Mouse (Mus musculus) G1E (cell line): Measurements from ENCODE around the gene Gm14137. TPM values are rescaled to one million over a fixed set of nuclear protein-coding genes. Genes with fewer than 3 reads are reported as not detected.

Experiments
- ATAC-seq: 2 replicates; pipeline ENCODE4 v1.8.0; 2016; ENCODE audit warnings: mild to moderate bottlenecking; ENCODE audit not compliant: insufficient number of reproducible peaks, poor library complexity, low FRiP score, severe bottlenecking; ENCODE audit errors: extremely low read depth
- DNase-seq: peaks from one replicate; pipeline ENCODE4 v3.0.0; 2012; ENCODE audit warnings: low spot score
- H3K27me3 ChIP-seq: 2 replicates; pipeline ENCODE4 v1.6.1; 2012; ENCODE audit warnings: mild to moderate bottlenecking, low read length, inconsistent platforms; ENCODE audit not compliant: insufficient read depth
- H3K36me3 ChIP-seq: replicated peaks from 2 replicates; pipeline ENCODE3; 2012; ENCODE audit warnings: mild to moderate bottlenecking, inconsistent platforms
- H3K4me1 ChIP-seq: 2 replicates; pipeline ENCODE4 v1.6.1; 2012; ENCODE audit warnings: low read depth, low read length, inconsistent platforms, mixed read lengths; ENCODE audit not compliant: insufficient read depth
- H3K4me3 ChIP-seq: 2 replicates; pipeline ENCODE4 v1.5.1; 2012; ENCODE audit warnings: low read depth, mild to moderate bottlenecking, inconsistent platforms, low read length, moderate library complexity, mixed read lengths
- H3K9me3 ChIP-seq: replicated peaks from 2 replicates; pipeline ENCODE4 v1.6.1; 2012; ENCODE audit warnings: inconsistent platforms
- CTCF ChIP-seq: IDR thresholded peaks from 2 replicates; pipeline ENCODE4 v1.5.1; 2012; ENCODE audit warnings: low read depth, low read length, inconsistent platforms, mixed read lengths
- GATA1 ChIP-seq: IDR thresholded peaks from 2 replicates; pipeline ENCODE4 v1.6.1; 2012; ENCODE audit warnings: borderline replicate concordance, low read length, inconsistent platforms, mixed read lengths
- GATA2 ChIP-seq: IDR thresholded peaks from 2 replicates; pipeline ENCODE4 v1.6.1; 2012; ENCODE audit warnings: low read depth, low read length, inconsistent platforms, borderline replicate concordance
- POLR2AphosphoS5 ChIP-seq: IDR thresholded peaks from 2 replicates; pipeline ENCODE4 v1.6.1; 2012; ENCODE audit warnings: low read depth, low read length, inconsistent platforms; ENCODE audit not compliant: insufficient replicate concordance
- TAL1 ChIP-seq: conservative IDR thresholded peaks from 2 replicates; pipeline ENCODE4 v1.6.1; 2012; ENCODE audit warnings: low read depth, low read length, inconsistent platforms, mixed read lengths
- polyA plus RNA-seq: library from polyadenylated mRNA; stranded (reverse); fragments of >175 nt; gene quantifications from 2 replicates; pipeline ENCODE4 v1.2.3, GENCODE M21; 2012
- total RNA-seq, 2 experiments: library from RNA; stranded (forward) in 1 of 2; stranded (reverse) in 1 of 2; fragments of 200-1000 nt in 1 of 2; fragments of >200 nt in 1 of 2; fragmentation: Nextera tagmentation in 1 of 2; gene quantifications; 2 replicates each; pipeline ENCODE4 v1.2.3; 2014 to 2017

The Gm14137 gene
- total and polyA plus RNA-seq, 3 experiments: 0.02 to 0.16 TPM; not detected in 1

DNA sequence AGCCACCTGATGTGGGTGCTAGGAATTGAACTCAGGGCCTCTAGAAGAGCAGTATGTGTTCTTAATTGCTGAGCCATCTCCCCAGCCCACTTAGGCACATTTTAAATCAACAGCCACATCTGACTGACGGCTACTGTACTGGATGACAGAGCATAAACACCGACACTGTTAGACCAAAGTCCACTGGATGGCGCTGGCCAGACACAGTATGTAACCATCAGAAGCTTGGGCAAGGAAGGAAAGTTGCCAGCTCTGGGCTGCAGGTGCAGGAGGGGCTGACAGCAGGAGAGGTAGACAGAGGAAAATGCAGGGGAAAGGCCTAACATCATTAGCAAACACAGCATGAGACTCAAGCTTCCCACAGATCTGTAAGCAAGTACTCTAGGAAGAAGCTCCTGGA is 2.5 kb downstream of the Gm14137 start:
- Histone ChIP-seq H3K4me1 (peaks cover 27% of the 10 kb centered on the region), H3K4me3 (no peak overlapping the region), H3K9me3 (no peaks in the 10 kb centered on the region), H3K36me3 (peaks cover 82% of the 10 kb centered on the region), H3K27me3 (no peaks in the 10 kb centered on the region)
- no peak for DNase-seq
- no peak for ATAC-seq
- TF ChIP-seq POLR2AphosphoS5: no peak
- no peak for TF ChIP-seq GATA1
- TF ChIP-seq CTCF: no peak
- TF ChIP-seq GATA2: no peak
- TF ChIP-seq TAL1: no peak

DNA sequence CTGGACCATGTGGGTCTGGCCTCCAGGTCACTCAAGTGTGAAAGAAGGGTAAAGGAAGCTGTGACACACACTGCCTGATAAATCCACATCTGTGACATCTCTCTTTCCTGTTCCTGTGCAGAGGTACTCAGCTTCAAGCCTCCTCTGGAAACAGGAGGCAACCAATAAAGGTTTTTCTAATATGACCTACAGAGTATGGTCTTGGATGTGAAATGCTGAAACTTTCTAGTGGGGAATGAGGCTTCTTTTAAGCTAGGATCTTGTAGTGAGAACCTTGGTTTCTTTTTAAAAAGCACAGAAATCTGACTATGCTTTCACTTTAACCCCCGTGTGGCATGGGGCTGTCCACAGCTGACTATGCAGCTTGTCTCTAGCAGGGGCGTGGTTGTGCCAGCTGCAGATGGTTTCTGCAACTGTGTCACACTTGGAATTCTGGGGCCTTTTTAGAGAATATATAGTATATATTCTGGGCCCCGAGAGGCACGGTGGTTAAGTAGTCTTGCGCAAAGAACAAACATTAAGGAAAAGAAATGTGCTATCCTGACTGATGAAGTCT is 3.2 kb downstream of the Gm14137 start:
- no peaks in the 10 kb centered on the region for H3K27me3 ChIP-seq
- TF ChIP-seq CTCF: no peak
- DNase-seq (no peak), ATAC-seq (no peak)
- H3K36me3 ChIP-seq: peaks cover 80% of the 10 kb centered on the region
- H3K9me3 ChIP-seq: no peaks in the 10 kb centered on the region
- H3K4me1 ChIP-seq: peaks cover 20% of the 10 kb centered on the region
- H3K4me3 ChIP-seq: no peak overlapping the region

GRCm38 (mm10) chr2:119182914-119183313 is 8.6 kb downstream of the Gm14137 start:
- Histone ChIP-seq H3K4me1 (no peaks in the 10 kb centered on the region), H3K27me3 (no peaks in the 10 kb centered on the region), H3K4me3 (no peak overlapping the region), H3K9me3 (no peaks in the 10 kb centered on the region), H3K36me3 (peaks cover 80% of the 10 kb centered on the region)
- DNase-seq (no peak), ATAC-seq (no peak)
- TF ChIP-seq CTCF (no peak), GATA1 (no peak), POLR2AphosphoS5 (no peak), TAL1 (no peak), GATA2 (no peak)

DNA sequence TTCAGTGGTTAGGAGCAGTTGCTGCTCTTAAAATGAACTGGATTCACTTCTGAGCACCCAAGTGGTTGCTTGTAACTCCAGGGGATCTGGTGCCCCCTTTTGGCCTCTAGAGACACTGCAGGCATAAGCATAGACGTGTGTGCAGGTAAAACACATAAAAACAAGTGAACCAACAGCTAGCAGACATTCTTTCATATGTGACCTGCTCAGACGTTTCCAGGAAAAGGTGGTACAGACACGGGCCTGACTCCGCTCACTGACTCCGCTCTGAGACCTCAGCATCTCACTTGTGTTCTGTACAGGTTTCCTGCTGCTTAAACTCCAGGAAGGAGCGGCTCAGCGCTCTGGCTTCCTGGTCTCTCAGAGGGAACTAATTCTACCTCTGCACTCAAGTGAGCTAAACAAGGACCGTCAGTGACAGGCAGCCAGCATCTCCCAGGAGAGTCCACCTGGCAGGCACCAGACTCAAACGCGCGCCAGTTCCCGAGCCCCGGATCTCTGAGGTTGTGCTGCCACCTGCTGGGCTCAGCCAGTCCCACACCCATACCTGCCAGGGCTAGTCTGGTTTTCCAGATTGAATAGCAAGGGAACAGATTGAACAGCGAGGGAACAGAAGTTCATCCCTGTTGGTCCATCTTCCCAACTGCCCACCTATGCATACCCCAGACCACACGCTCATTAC is 14.9 kb downstream of the Gm14137 start:
- ATAC-seq: peak; percentile 57

GRCm38 (mm10) chr2:119190969-119191368 is 16.7 kb downstream of the Gm14137 start:
- Histone ChIP-seq H3K36me3 (peaks cover 16% of the 10 kb centered on the region), H3K27me3 (no peaks in the 10 kb centered on the region), H3K4me3 (no peak overlapping the region), H3K4me1 (peaks cover 26% of the 10 kb centered on the region), H3K9me3 (no peaks in the 10 kb centered on the region)
- ATAC-seq (no peak), DNase-seq (no peak)
- TF ChIP-seq CTCF (no peak), GATA1 (no peak), POLR2AphosphoS5 (no peak), GATA2 (no peak), TAL1 (no peak)

More for the DNA sequence above, 14.9 kb downstream of the Gm14137 start:
- TF ChIP-seq CTCF (peak; percentile 79), POLR2AphosphoS5 (no peak)
- Histone ChIP-seq H3K4me3 (peak overlapping the region; percentile 66; the same call in 1 of the 2 replicates), H3K27me3 (no peaks in the 10 kb centered on the region), H3K36me3 (peaks cover 33% of the 10 kb centered on the region), H3K9me3 (no peaks in the 10 kb centered on the region), H3K4me1 (peaks cover 21% of the 10 kb centered on the region)
- peak; percentile 71 for DNase-seq

GRCm38 (mm10) chr2:119194140-119194539 is 19.8 kb downstream of the Gm14137 start:
- Histone ChIP-seq H3K4me3 (no peak overlapping the region), H3K9me3 (no peaks in the 10 kb centered on the region), H3K27me3 (no peaks in the 10 kb centered on the region), H3K4me1 (peaks cover 37% of the 10 kb centered on the region), H3K36me3 (peaks cover 9% of the 10 kb centered on the region)
- DNase-seq (no peak), ATAC-seq (no peak)
- TF ChIP-seq GATA2 (no peak), GATA1 (no peak), POLR2AphosphoS5 (no peak), TAL1 (no peak), CTCF (no peak)
